Mouse (Mus musculus) mouse embryonic stem cell (cell line): Measurements from ENCODE around the gene Aldh8a1.

ENCODE experiments used
- in situ Hi-C, 2 experiments: fragments of 300-500 bp; cut with MboI; formaldehyde crosslinking; loops; 1 replicate in 1 of 2; 3 replicates in 1 of 2; pipeline ENCODE4 v1.14.3; 2019 to 2020; ENCODE audit warnings: low sequenced_read_pairs in 2 of 2, low pct_unique_long_range_greater_than_20kb in 1 of 2, mixed read lengths in 1 of 2; ENCODE audit not compliant: unreplicated experiment in 1 of 2

Aldh8a1 gene

GRCm38 (mm10) chr10:21363297-21363696 lies 13.8 kb upstream of the Aldh8a1 start:
- in situ Hi-C loops = no loop called here

GRCm38 (mm10) chr10:21364946-21365345 lies 12.1 kb upstream of the Aldh8a1 start:
- in situ Hi-C loops = no loop called here

- in situ Hi-C loops = no loop called here
These were observed 11.2 kb upstream of the Aldh8a1 start for GRCm38 (mm10) chr10:21365897-21366296.

- in situ Hi-C loops = no loop called here
These were observed 10.6 kb upstream of the Aldh8a1 start for GRCm38 (mm10) chr10:21366471-21366870.

GRCm38 (mm10) chr10:21367481-21367880 lies 9.6 kb upstream of the Aldh8a1 start:
- in situ Hi-C loops = no loop called here

- in situ Hi-C loops = no loop called here
These were observed 7.5 kb upstream of the Aldh8a1 start for GRCm38 (mm10) chr10:21369586-21369985.

- in situ Hi-C loops = no loop called here
These were observed 4.8 kb upstream of the Aldh8a1 start for GRCm38 (mm10) chr10:21372271-21372670.

- in situ Hi-C loops = no loop called here
These were observed 1.3 kb downstream of the Aldh8a1 start for GRCm38 (mm10) chr10:21378196-21378944.

- in situ Hi-C loops = loop anchor here (5.0 kb wide), 2 partner anchors 64 to 624 kb away; no protein-coding TSS in a partner anchor
These were observed 5.8 kb downstream of the Aldh8a1 start for GRCm38 (mm10) chr10:21382914-21383313.

GRCm38 (mm10) chr10:21385111-21385663 lies 8.1 kb downstream of the Aldh8a1 start:
- in situ Hi-C loops = no loop called here

- in situ Hi-C loops = no loop called here
These were observed 12.0 kb downstream of the Aldh8a1 start for GRCm38 (mm10) chr10:21389075-21389474.

GRCm38 (mm10) chr10:21390440-21390839 lies 13.3 kb downstream of the Aldh8a1 start:
- in situ Hi-C loops = loop anchor here in 1 of 2 experiments (10.0 kb wide), 1 partner anchor 74 kb away; no protein-coding TSS in a partner anchor

GRCm38 (mm10) chr10:21391286-21391685 lies 14.2 kb downstream of the Aldh8a1 start:
- in situ Hi-C loops = loop anchor here in 1 of 2 experiments (10.0 kb wide), 1 partner anchor 74 kb away; no protein-coding TSS in a partner anchor

GRCm38 (mm10) chr10:21393390-21393789 lies 16.3 kb downstream of the Aldh8a1 start:
- in situ Hi-C loops = loop anchor here in 1 of 2 experiments (10.0 kb wide), 1 partner anchor 71 kb away; no protein-coding TSS in a partner anchor

GRCm38 (mm10) chr10:21395426-21396139 lies 18.5 kb downstream of the Aldh8a1 start:
- in situ Hi-C loops = loop anchor here in 1 of 2 experiments (10.0 kb wide), 1 partner anchor 69 kb away; no protein-coding TSS in a partner anchor

- in situ Hi-C loops = loop anchor here in 1 of 2 experiments (10.0 kb wide), 1 partner anchor 66 kb away; no protein-coding TSS in a partner anchor
These were observed 21.9 kb downstream of the Aldh8a1 start for GRCm38 (mm10) chr10:21398873-21399425.

- in situ Hi-C loops = loop anchor here in 1 of 2 experiments (10.0 kb wide), 1 partner anchor 65 kb away; no protein-coding TSS in a partner anchor
These were observed 22.5 kb downstream of the Aldh8a1 start for GRCm38 (mm10) chr10:21399622-21400021.

GRCm38 (mm10) chr10:21400031-21400430 lies 22.9 kb downstream of the Aldh8a1 start:
- in situ Hi-C loops = no loop called here

- in situ Hi-C loops = no loop called here
These were observed 23.4 kb downstream of the Aldh8a1 start for GRCm38 (mm10) chr10:21400453-21400852.
